32 mouse cellular contexts compared by ENCODE assay signal in genomic region chr3:55430022-55430549, GRCm38 (mm10). TPM values are rescaled to one million over a fixed set of nuclear protein-coding genes. Genes with fewer than 3 reads are reported as not detected.
DNase-seq lines count a peak whose midpoint lies in the region; ATAC-seq and TF ChIP-seq lines count a peak whose summit lies in the region.
"Had no signal": no experiment of that assay in that cellular context is flagged by ENCODE, and none has a peak within 500 bp of the region (broad histone marks: within the 10 kb centered on the region; RNA-seq: fewer than 3 reads in every experiment).

No protein-coding gene starts in this region.

- ATAC-seq in forebrain, postnatal 0 days = peak; percentile 43; the same call in 1 of the 2 replicates
- no peak for ATAC-seq in forebrain, embryonic 12.5 days (ENCODE audit: low FRiP score)
- ATAC-seq: inflammation-experienced regulatory T-cells, adult 6 months; midbrain, embryonic 13.5 days had no signal

- H3K9ac ChIP-seq in forebrain, postnatal 0 days = no peak overlapping the region
- no peak overlapping the region for H3K9ac ChIP-seq in forebrain, embryonic 12.5 days
- H3K9ac ChIP-seq: embryonic facial prominence, embryonic 15.5 days; heart, embryonic 13.5 days; hindbrain, embryonic 13.5 days; liver, embryonic 13.5 days; midbrain, embryonic 13.5 days had no signal

- H3K4me1 ChIP-seq in forebrain, postnatal 0 days (ENCODE audit: insufficient read depth) = no peaks in the 10 kb centered on the region
- H3K4me1 ChIP-seq in forebrain, embryonic 12.5 days = no peaks in the 10 kb centered on the region
- H3K4me1 ChIP-seq: embryonic facial prominence, embryonic 15.5 days; heart, embryonic 13.5 days; liver, embryonic 13.5 days; megakaryocyte, embryonic 14.5 days had no signal

- no peak for DNase-seq in forebrain, postnatal 0 days
- DNase-seq in left cerebral cortex, postnatal 14 days (ENCODE audit: low spot score in 2 of 2) = peak; percentile 46 to 68
- DNase-seq in left cerebral cortex, postnatal 10 days (ENCODE audit: extremely low spot score in 1 of 2, low spot score in 2 of 2) = no peak
- DNase-seq in right cerebral cortex, postnatal 10 days (ENCODE audit: low spot score in 2 of 2) = peak; percentile 55 to 70
- no peak for DNase-seq in right cerebral cortex, postnatal 4 days
- no peak for DNase-seq in spleen, postnatal 4 days (ENCODE audit: low spot score in 2 of 2)
- DNase-seq: adrenal gland, postnatal 14 days; gastrocnemius, postnatal 10 days; kidney, adult 18-20 months; kidney, postnatal 4 days; layer of hippocampus, adult 9-11 months; liver, embryonic 13.5 days; lung, adult 2 months; lung, postnatal 36 days; thymus, adult 18-20 months; thymus, postnatal 4 days had no signal

- intact Hi-C loops in left cerebral cortex, postnatal 14 days (cut with DNase I) = no loop called here
- intact Hi-C loops in left cerebral cortex, postnatal 10 days (cut with DNase I) = no loop called here

- 70% methylated on average over 2 of the region's 2 CpGs for WGBS in forebrain, postnatal 0 days
- 90% methylated on average over 2 of the region's 2 CpGs for WGBS in forebrain, embryonic 12.5 days

- H3K36me3 ChIP-seq in forebrain, postnatal 0 days (ENCODE audit: insufficient read depth) = no peaks in the 10 kb centered on the region
- H3K36me3 ChIP-seq in forebrain, embryonic 12.5 days (replicated peaks) = no peaks in the 10 kb centered on the region
- H3K36me3 ChIP-seq: embryonic facial prominence, embryonic 15.5 days; heart, embryonic 13.5 days; hindbrain, embryonic 13.5 days; liver, embryonic 13.5 days; midbrain, embryonic 13.5 days had no signal

- H3K4me2 ChIP-seq in forebrain, postnatal 0 days (ENCODE audit: low read depth) = no peak overlapping the region
- no peak overlapping the region for H3K4me2 ChIP-seq in forebrain, embryonic 12.5 days
- H3K4me2 ChIP-seq: embryonic facial prominence, embryonic 15.5 days; heart, embryonic 13.5 days; hindbrain, embryonic 13.5 days; liver, embryonic 13.5 days; midbrain, embryonic 13.5 days had no signal

- TF ChIP-seq CTCF in forebrain, postnatal 0 days (IDR thresholded peaks at IDR 0.05; ENCODE audit: low read depth) = no peak

- no peaks in the 10 kb centered on the region for H3K9me3 ChIP-seq in forebrain, postnatal 0 days (ENCODE audit: low read length)
- H3K9me3 ChIP-seq in forebrain, embryonic 12.5 days = no peaks in the 10 kb centered on the region
- H3K9me3 ChIP-seq: embryonic facial prominence, embryonic 15.5 days; hindbrain, embryonic 13.5 days; liver, embryonic 13.5 days; midbrain, embryonic 13.5 days had no signal

- no peak overlapping the region for H3K27ac ChIP-seq in forebrain, postnatal 0 days (ENCODE audit: low read depth, low read length)
- H3K27ac ChIP-seq in forebrain, embryonic 12.5 days = no peak overlapping the region
- H3K27ac ChIP-seq: embryonic facial prominence, embryonic 15.5 days; heart, embryonic 13.5 days; hindbrain, embryonic 13.5 days; liver, embryonic 13.5 days; midbrain, embryonic 13.5 days had no signal

- no peaks in the 10 kb centered on the region for H3K27me3 ChIP-seq in forebrain, postnatal 0 days (ENCODE audit: insufficient read depth, low read length)
- no peaks in the 10 kb centered on the region for H3K27me3 ChIP-seq in forebrain, embryonic 12.5 days
- H3K27me3 ChIP-seq: embryonic facial prominence, embryonic 15.5 days; heart, embryonic 13.5 days; hindbrain, embryonic 13.5 days; liver, embryonic 13.5 days; megakaryocyte, embryonic 14.5 days; midbrain, embryonic 13.5 days had no signal

- H3K4me3 ChIP-seq in forebrain, postnatal 0 days (ENCODE audit: low read depth, low read length) = no peak overlapping the region
- no peak overlapping the region for H3K4me3 ChIP-seq in forebrain, embryonic 12.5 days (replicated peaks)
- H3K4me3 ChIP-seq: embryonic facial prominence, embryonic 15.5 days; heart, embryonic 13.5 days; hindbrain, embryonic 13.5 days; liver, embryonic 13.5 days; megakaryocyte, embryonic 14.5 days; midbrain, embryonic 13.5 days had no signal

RNA-seq across cellular contexts. Expression of gene Gm21954, which starts 41.9 kb away (rescaled TPM):
- not detected in 2 replicates for total RNA-seq in forebrain, postnatal 0 days (2014; rRNA removed)
- polyA plus RNA-seq in forebrain, postnatal 0 days (2015; fragmentation: Nextera tagmentation; extraction: Ambion mirVana) = not detected in 2 replicates
- not detected in 2 replicates for polyA plus RNA-seq in forebrain, embryonic 12.5 days (2016; fragmentation: Nextera tagmentation; extraction: Ambion mirVana)
- total RNA-seq in left cerebral cortex, postnatal 14 days (2021) = not detected
- total RNA-seq in left cerebral cortex, postnatal 10 days (2021) = not detected
- total RNA-seq: adrenal gland, postnatal 14 days; common myeloid progenitor, adult 5-6 weeks; gastrocnemius, postnatal 10 days; granulocyte monocyte progenitor cell, adult 5-6 weeks; heart, postnatal 25 days; left cerebral cortex, adult 8-10 months had no signal
- polyA plus RNA-seq: C2C12; embryonic facial prominence, embryonic 15.5 days; heart, embryonic 13.5 days; hindbrain, embryonic 13.5 days; inflammation-experienced regulatory T-cells, adult 6 months; kidney, embryonic 16.5 days; limb, embryonic 14.5 days; liver, embryonic 13.5 days; lung, adult 2 months; midbrain, embryonic 13.5 days; neural tube, embryonic 14.5 days; stomach, embryonic 16.5 days had no signal

Comparison
In these comparisons a context has a peak if more than half of its experiments do, and no peak if none do; other contexts are left out.
1. DNase-seq: peak in left cerebral cortex, postnatal 14 days (2 of 2) and right cerebral cortex, postnatal 10 days (2 of 2); none in forebrain, postnatal 0 days (single experiment), left cerebral cortex, postnatal 10 days (0 of 2), right cerebral cortex, postnatal 4 days (single experiment) and spleen, postnatal 4 days (0 of 2).